Mouse (Mus musculus) intestine, embryonic 15.5 days (tissue): ENCODE measurements around the gene Srcap. TPM values are rescaled to one million over a fixed set of nuclear protein-coding genes. Genes with fewer than 3 reads are reported as not detected.
"Not testable (repeated sequence)": the region's sequence is repeated elsewhere in the genome, so short reads cannot be mapped to it uniquely, and the experiment has no call there.

Experiments used
- ATAC-seq: fragments of 200-750 bp; cut with Nextera tagmentation; 2 replicates; pipeline ENCODE4 v1.8.0; 2017; ENCODE audit warnings: moderate TSS enrichment, moderate library complexity
- H3K27ac ChIP-seq: fragments of 300-500 bp; sonication (generic); 2 replicates; pipeline ENCODE4 v1.5.1; 2015; ENCODE audit warnings: mild to moderate bottlenecking, inconsistent platforms
- H3K27me3 ChIP-seq: fragments of 300-500 bp; sonication (generic); replicated peaks from 2 replicates; pipeline ENCODE4 v1.6.1; 2015; ENCODE audit warnings: inconsistent platforms
- H3K36me3 ChIP-seq: fragments of 300-500 bp; sonication (generic); 2 replicates; pipeline ENCODE4 v1.6.1; 2015; ENCODE audit warnings: inconsistent platforms
- H3K4me1 ChIP-seq: fragments of 300-500 bp; sonication (generic); replicated peaks from 2 replicates; pipeline ENCODE4 v1.6.1; 2015; ENCODE audit warnings: inconsistent platforms
- H3K4me2 ChIP-seq: fragments of 300-500 bp; sonication (generic); replicated peaks from 2 replicates; pipeline ENCODE4 v1.6.1; 2015; ENCODE audit warnings: mild to moderate bottlenecking, inconsistent platforms
- H3K4me3 ChIP-seq: fragments of 300-500 bp; sonication (generic); replicated peaks from 2 replicates; pipeline ENCODE4 v1.5.1; 2015; ENCODE audit warnings: inconsistent platforms
- H3K9ac ChIP-seq: fragments of 300-500 bp; sonication (generic); 2 replicates; pipeline ENCODE4 v1.6.1; 2015; ENCODE audit warnings: inconsistent platforms
- H3K9me3 ChIP-seq: fragments of 300-500 bp; sonication (generic); 2 replicates; pipeline ENCODE4 v1.6.1; 2016; ENCODE audit warnings: inconsistent platforms
- WGBS: fragments of 180-500 bp; shearing (Covaris S2); methylation state at CpG from one replicate; pipeline ENCODE4 v1.1.7; 2015; 5-methylcytosine and 5-hydroxymethylcytosine counted together
- polyA plus RNA-seq: library from polyadenylated mRNA; unstranded; fragments of >200 nt; fragmentation: Nextera tagmentation; extraction: Ambion mirVana; gene quantifications from 2 replicates; pipeline ENCODE4 v1.2.1, GENCODE M21; 2015

Gene Srcap
- polyA plus RNA-seq, 1 experiment from 2014 or later = 37.9 TPM

DNA sequence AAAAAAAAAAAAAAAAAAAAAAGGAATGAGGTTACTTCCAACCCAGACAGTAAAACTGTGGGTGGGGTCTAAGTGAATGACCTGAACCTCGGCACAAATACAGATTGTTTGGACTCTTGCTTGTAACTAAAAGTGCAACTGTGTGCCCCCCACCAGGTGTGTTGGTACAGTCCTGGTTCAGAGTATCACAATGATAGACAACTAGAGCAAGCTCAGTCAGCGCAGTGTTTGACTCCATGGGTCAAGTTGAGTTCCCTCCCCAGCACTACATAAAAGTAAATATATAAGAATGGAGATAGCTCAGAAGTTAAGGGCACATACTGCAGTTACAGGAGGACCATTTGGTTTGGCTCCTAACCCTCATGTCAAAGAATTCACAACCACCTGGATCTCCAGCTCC lies 14.4 kb upstream of the Srcap start:
- Histone ChIP-seq H3K36me3 (no peaks in the 10 kb centered on the region), H3K4me2 (no peak overlapping the region), H3K27ac (no peak overlapping the region), H3K4me1 (no peaks in the 10 kb centered on the region), H3K9ac (no peak overlapping the region), H3K27me3 (no peaks in the 10 kb centered on the region), H3K9me3 (no peaks in the 10 kb centered on the region), H3K4me3 (no peak overlapping the region)
- no peak for ATAC-seq
- 72% methylated on average over 2 of the region's 2 CpGs for WGBS

DNA sequence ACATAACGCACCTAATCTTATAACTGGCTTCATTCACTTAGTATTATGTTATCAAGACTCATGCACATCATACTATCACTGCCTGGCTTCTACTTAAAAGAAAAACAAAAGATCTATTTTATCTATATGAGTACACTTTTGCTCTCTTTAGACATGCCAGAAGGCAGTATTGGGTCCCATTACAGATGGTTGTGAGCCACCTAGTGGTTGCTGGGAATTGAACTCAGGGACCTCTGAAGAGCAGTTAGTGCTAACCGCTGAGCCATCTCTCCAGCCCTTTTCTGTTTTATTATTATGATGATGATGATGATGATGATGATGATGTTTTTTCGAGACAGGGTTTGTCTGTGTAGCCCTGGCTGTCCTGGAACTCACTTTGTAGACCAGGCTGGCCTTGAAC lies 13.4 kb upstream of the Srcap start:
- H3K27me3 ChIP-seq = no peaks in the 10 kb centered on the region
- no peak overlapping the region for H3K4me2 ChIP-seq
- H3K9me3 ChIP-seq = no peaks in the 10 kb centered on the region
- ATAC-seq = no peak
- WGBS = 46% methylated on average over 3 of the region's 3 CpGs
- no peak overlapping the region for H3K9ac ChIP-seq
- no peaks in the 10 kb centered on the region for H3K36me3 ChIP-seq
- no peaks in the 10 kb centered on the region for H3K4me1 ChIP-seq
- H3K27ac ChIP-seq = no peak overlapping the region
- H3K4me3 ChIP-seq = no peak overlapping the region

GRCm38 (mm10) chr7:127508291-127508690 lies 3.5 kb upstream of the Srcap start:
- WGBS = 100% methylated on average over 3 of the region's 3 CpGs
- Histone ChIP-seq H3K9ac (no peak overlapping the region), H3K36me3 (no peaks in the 10 kb centered on the region), H3K27ac (no peak overlapping the region), H3K4me1 (no peaks in the 10 kb centered on the region), H3K27me3 (no peaks in the 10 kb centered on the region), H3K9me3 (no peaks in the 10 kb centered on the region), H3K4me3 (no peak overlapping the region), H3K4me2 (no peak overlapping the region)
- no peak for ATAC-seq

DNA sequence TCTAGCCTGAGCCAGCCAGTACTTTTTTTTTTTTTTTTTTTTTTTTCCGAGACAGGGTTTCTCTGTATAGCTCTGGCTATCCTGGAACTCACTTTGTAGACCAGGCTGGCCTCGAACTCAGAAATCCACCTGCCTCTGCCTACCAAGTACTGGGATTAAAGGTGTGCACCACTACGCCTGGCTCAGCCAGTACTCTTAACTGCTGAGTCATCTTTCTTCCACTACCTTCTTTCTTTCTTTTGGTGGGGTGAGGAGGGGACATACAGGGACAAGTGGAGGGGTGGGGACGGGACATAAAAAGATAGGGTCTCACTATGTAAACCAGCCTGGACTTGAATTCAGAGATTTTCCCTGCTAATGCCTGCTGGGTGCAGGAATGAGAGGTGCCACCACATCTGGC lies 2.0 kb upstream of the Srcap start:
- ATAC-seq = not testable (repeated sequence)

GRCm38 (mm10) chr7:127511241-127511640 lies 542 bp upstream of the Srcap start:
- Histone ChIP-seq H3K27me3 (no peaks in the 10 kb centered on the region), H3K9ac (peak overlapping the region; percentile 92; the same call in 1 of the 2 replicates), H3K4me3 (peak overlapping the region; percentile 74), H3K27ac (peak overlapping the region; percentile 96), H3K4me2 (peak overlapping the region; percentile 61), H3K36me3 (peaks cover 8% of the 10 kb centered on the region; the same call in 1 of the 2 replicates), H3K4me1 (peaks cover 8% of the 10 kb centered on the region; the same call in 1 of the 2 replicates), H3K9me3 (no peaks in the 10 kb centered on the region)
- 32% methylated on average over 8 of the region's 8 CpGs for WGBS
- ATAC-seq = no peak

More for the DNA sequence above, 2.0 kb upstream of the Srcap start:
- not testable (repeated sequence) for H3K4me2 ChIP-seq, H3K9ac ChIP-seq, H3K4me3 ChIP-seq, H3K4me1 ChIP-seq, H3K27me3 ChIP-seq, H3K36me3 ChIP-seq, H3K27ac ChIP-seq, H3K9me3 ChIP-seq
- 89% methylated on average over 4 of the region's 4 CpGs for WGBS

- under 1% methylated on average over 76 of the region's 93 CpGs for WGBS
- Histone ChIP-seq H3K4me1 (peaks cover 8% of the 10 kb centered on the region; the same call in 1 of the 2 replicates), H3K27ac (peak overlapping the region; percentile 96), H3K9ac (peak overlapping the region; percentile 92), H3K36me3 (peaks cover 14% of the 10 kb centered on the region; the same call in 1 of the 2 replicates), H3K27me3 (no peaks in the 10 kb centered on the region), H3K9me3 (no peaks in the 10 kb centered on the region), H3K4me2 (peak overlapping the region; percentile 61), H3K4me3 (peak overlapping the region; percentile 74)
- ATAC-seq = peak; percentile 90
These were observed 640 bp downstream of the Srcap start for GRCm38 (mm10) chr7:127512231-127513015.

- peak; percentile 44; the same call in 1 of the 2 replicates for ATAC-seq
- H3K4me3 ChIP-seq = peak overlapping the region; percentile 74
These were observed 1.2 kb downstream of the Srcap start for GRCm38 (mm10) chr7:127513016-127513390.

DNA sequence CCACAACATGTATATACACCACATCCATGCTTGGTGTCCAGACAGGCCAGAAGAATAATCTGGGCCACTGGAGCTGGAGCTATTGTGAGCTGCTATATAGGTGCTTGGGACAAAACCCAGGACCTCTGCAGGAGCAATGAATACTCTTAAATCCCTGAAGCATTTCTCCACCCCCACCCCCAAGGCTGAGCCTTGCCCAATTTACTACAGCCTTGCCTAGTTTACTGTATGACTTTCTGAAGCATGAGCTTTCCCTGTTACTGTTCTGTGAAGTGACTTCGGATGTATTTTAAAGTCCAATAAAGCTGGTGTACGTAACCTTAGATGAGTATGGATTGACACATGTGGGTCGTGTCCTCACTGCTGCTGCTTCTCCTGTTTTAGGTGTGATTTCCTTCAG lies 2.0 kb downstream of the Srcap start:
- peak overlapping the region; percentile 61 for H3K4me2 ChIP-seq

More at GRCm38 (mm10) chr7:127513016-127513390, 1.2 kb downstream of the Srcap start:
- H3K27ac ChIP-seq = peak overlapping the region; percentile 96
- WGBS = 20% methylated on average over 8 of the region's 8 CpGs
- H3K9ac ChIP-seq = peak overlapping the region; percentile 92; the same call in 1 of the 2 replicates
- no peaks in the 10 kb centered on the region for H3K9me3 ChIP-seq
- H3K27me3 ChIP-seq = no peaks in the 10 kb centered on the region
- H3K4me2 ChIP-seq = peak overlapping the region; percentile 61
- peaks cover 8% of the 10 kb centered on the region; the same call in 1 of the 2 replicates for H3K4me1 ChIP-seq
- peaks cover 15% of the 10 kb centered on the region; the same call in 1 of the 2 replicates for H3K36me3 ChIP-seq

DNA sequence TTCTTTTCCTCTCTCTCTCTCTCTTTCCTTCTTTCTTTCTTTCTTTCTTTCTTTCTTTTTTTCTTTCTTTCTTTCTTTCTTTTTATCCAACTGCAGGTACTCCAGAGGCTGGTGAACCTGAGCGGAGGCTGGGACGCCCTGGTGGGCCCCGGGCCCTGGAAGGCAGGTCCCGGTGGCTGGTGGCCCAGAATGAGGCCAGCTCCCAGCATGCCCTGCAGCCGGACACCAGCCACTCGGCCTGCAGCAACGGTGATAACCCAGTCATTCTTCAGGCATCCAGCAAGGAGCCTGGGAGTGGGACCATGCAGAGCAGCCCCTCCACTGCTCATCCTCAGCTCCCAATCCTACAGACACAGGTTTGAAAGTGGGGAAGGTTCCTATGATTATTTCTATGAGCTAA lies 4.1 kb downstream of the Srcap start:
- 87% methylated on average over 7 of the region's 7 CpGs for WGBS
- no peak overlapping the region for H3K9ac ChIP-seq
- H3K27me3 ChIP-seq = no peaks in the 10 kb centered on the region
- H3K4me1 ChIP-seq = peaks cover 8% of the 10 kb centered on the region; the same call in 1 of the 2 replicates
- no peak overlapping the region for H3K4me3 ChIP-seq
- H3K36me3 ChIP-seq = peaks cover 19% of the 10 kb centered on the region
- no peak overlapping the region for H3K4me2 ChIP-seq
- ATAC-seq = no peak
- H3K9me3 ChIP-seq = no peaks in the 10 kb centered on the region
- H3K27ac ChIP-seq = no peak overlapping the region

More for the DNA sequence above, 2.0 kb downstream of the Srcap start:
- WGBS = 64% methylated on average over 3 of the region's 3 CpGs
- Histone ChIP-seq H3K36me3 (peaks cover 15% of the 10 kb centered on the region; the same call in 1 of the 2 replicates), H3K4me3 (peak overlapping the region; percentile 74), H3K4me1 (peaks cover 8% of the 10 kb centered on the region; the same call in 1 of the 2 replicates), H3K27ac (peak overlapping the region; percentile 96; the same call in 1 of the 2 replicates), H3K27me3 (no peaks in the 10 kb centered on the region), H3K9me3 (no peaks in the 10 kb centered on the region), H3K9ac (no peak overlapping the region)
- no peak for ATAC-seq

GRCm38 (mm10) chr7:127516344-127516743 lies 4.6 kb downstream of the Srcap start:
- no peak overlapping the region for H3K4me2 ChIP-seq
- H3K9me3 ChIP-seq = no peaks in the 10 kb centered on the region
- no peak overlapping the region for H3K9ac ChIP-seq
- H3K27me3 ChIP-seq = no peaks in the 10 kb centered on the region
- H3K27ac ChIP-seq = no peak overlapping the region
- peaks cover 21% of the 10 kb centered on the region for H3K36me3 ChIP-seq
- no peak for ATAC-seq
- 95% methylated on average over 7 of the region's 7 CpGs for WGBS
- H3K4me1 ChIP-seq = peaks cover 8% of the 10 kb centered on the region; the same call in 1 of the 2 replicates
- no peak overlapping the region for H3K4me3 ChIP-seq

- WGBS = 94% methylated on average over 3 of the region's 3 CpGs
These were observed 7.5 kb downstream of the Srcap start, which contains the start of gene Gm42715 for GRCm38 (mm10) chr7:127519284-127519683. Gene Gm42715, plus strand, starts transcription at chr7:127519584.

DNA sequence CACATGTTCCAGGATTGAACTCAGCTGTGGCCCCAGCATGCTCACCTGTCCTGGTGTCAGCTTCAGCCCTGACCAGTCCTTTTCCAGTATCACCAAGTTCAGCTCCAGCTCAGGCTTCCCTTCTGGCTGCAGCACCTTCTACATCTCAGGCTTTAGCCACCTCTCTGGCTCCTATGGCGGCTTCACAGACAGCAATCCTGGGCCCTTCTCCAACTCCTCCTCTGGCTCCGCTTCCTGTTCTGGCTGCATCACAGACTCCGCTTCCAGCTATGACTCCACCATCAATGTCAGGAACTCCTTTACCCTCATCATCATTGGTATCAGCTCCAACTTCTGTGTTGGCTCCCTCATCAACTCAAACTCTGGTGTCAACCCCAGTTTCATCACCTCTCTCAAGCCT lies 29.9 kb downstream of the Srcap start:
- ATAC-seq = no peak
- 96% methylated on average over 3 of the region's 3 CpGs for WGBS

More at GRCm38 (mm10) chr7:127519284-127519683, 7.5 kb downstream of the Srcap start, which contains the start of gene Gm42715:
- Histone ChIP-seq H3K9me3 (no peaks in the 10 kb centered on the region), H3K27ac (no peak within 1 kb of the TSS), H3K4me2 (no peak within 1 kb of the TSS), H3K9ac (no peak within 1 kb of the TSS), H3K36me3 (peaks cover 38% of the 10 kb centered on the region), H3K4me1 (no peaks in the 10 kb centered on the region), H3K4me3 (no peak within 1 kb of the TSS), H3K27me3 (no peaks in the 10 kb centered on the region)
- no peak for ATAC-seq

More for the DNA sequence above, 29.9 kb downstream of the Srcap start:
- Histone ChIP-seq H3K27me3 (no peaks in the 10 kb centered on the region), H3K4me3 (no peak overlapping the region), H3K4me1 (no peaks in the 10 kb centered on the region), H3K27ac (no peak overlapping the region), H3K9me3 (no peaks in the 10 kb centered on the region), H3K9ac (no peak overlapping the region), H3K4me2 (no peak overlapping the region), H3K36me3 (peaks cover 60% of the 10 kb centered on the region)
